Mouse (Mus musculus): ENCODE results near the gene Dcx.

Dcx gene

GRCm38 (mm10) chrX:143932958-143933357 is at the start of gene Dcx:
Gene Dcx, minus strand, starts transcription at chrX:143933311.
- DNase-seq, result no peak

- no peak for DNase-seq
Observed at GRCm38 (mm10) chrX:143966249-143966648, 33.1 kb upstream of the Dcx start.

- no peak for DNase-seq
Observed at GRCm38 (mm10) chrX:143933671-143934070, 560 bp upstream of the Dcx start.

- no peak for DNase-seq
Observed at GRCm38 (mm10) chrX:143932530-143932929, 581 bp downstream of the Dcx start.

GRCm38 (mm10) chrX:143931400-143932185 is 1.5 kb downstream of the Dcx start:
- no peak for DNase-seq

GRCm38 (mm10) chrX:143922070-143922469 is 11.0 kb downstream of the Dcx start:
- no peak for DNase-seq

GRCm38 (mm10) chrX:143906699-143907471 is 26.2 kb downstream of the Dcx start:
- no peak for DNase-seq

- DNase-seq, result no peak
Observed at GRCm38 (mm10) chrX:143904689-143905088, 28.4 kb downstream of the Dcx start.

- no peak for DNase-seq
Observed at GRCm38 (mm10) chrX:143902300-143902699, 30.8 kb downstream of the Dcx start.

- no peak for DNase-seq
Observed at GRCm38 (mm10) chrX:143897363-143898285, 35.5 kb downstream of the Dcx start.

- DNase-seq, result no peak
Observed at GRCm38 (mm10) chrX:143896936-143897335, 36.2 kb downstream of the Dcx start.

GRCm38 (mm10) chrX:143893180-143893579 is 39.9 kb downstream of the Dcx start:
- no peak for DNase-seq

GRCm38 (mm10) chrX:143885765-143886164 is 47.3 kb downstream of the Dcx start:
- no peak for DNase-seq

- DNase-seq, result no peak
Observed at GRCm38 (mm10) chrX:143884953-143885352, 48.2 kb downstream of the Dcx start.

GRCm38 (mm10) chrX:143884299-143884698 is 48.8 kb downstream of the Dcx start:
- peak; percentile 8 for DNase-seq

GRCm38 (mm10) chrX:143881806-143882468 is 51.2 kb downstream of the Dcx start:
- DNase-seq, result no peak

GRCm38 (mm10) chrX:143879631-143880030 is 53.5 kb downstream of the Dcx start:
- DNase-seq, result no peak

GRCm38 (mm10) chrX:143867129-143867664 is 65.9 kb downstream of the Dcx start:
- no peak for DNase-seq

GRCm38 (mm10) chrX:143851351-143851750 is 81.8 kb downstream of the Dcx start:
- DNase-seq, result no peak

- no peak for DNase-seq
Observed at GRCm38 (mm10) chrX:143849969-143850368, 83.1 kb downstream of the Dcx start.

GRCm38 (mm10) chrX:143846637-143847036 is 86.5 kb downstream of the Dcx start:
- no peak for DNase-seq

- peak; percentile 5 for DNase-seq
Observed at GRCm38 (mm10) chrX:143827212-143827611, 105.9 kb downstream of the Dcx start, which contains the start of gene Capn6. Gene Capn6, minus strand, starts transcription at chrX:143827414.
